Mouse (Mus musculus): ENCODE measurements at regions not wholly inside any gene's neighbourhood (a gene's known extent, or its start where the extent isn't known, plus 50 kb on each side); places are given as distances from the start of the nearest gene placed in this dataset.

DNA sequence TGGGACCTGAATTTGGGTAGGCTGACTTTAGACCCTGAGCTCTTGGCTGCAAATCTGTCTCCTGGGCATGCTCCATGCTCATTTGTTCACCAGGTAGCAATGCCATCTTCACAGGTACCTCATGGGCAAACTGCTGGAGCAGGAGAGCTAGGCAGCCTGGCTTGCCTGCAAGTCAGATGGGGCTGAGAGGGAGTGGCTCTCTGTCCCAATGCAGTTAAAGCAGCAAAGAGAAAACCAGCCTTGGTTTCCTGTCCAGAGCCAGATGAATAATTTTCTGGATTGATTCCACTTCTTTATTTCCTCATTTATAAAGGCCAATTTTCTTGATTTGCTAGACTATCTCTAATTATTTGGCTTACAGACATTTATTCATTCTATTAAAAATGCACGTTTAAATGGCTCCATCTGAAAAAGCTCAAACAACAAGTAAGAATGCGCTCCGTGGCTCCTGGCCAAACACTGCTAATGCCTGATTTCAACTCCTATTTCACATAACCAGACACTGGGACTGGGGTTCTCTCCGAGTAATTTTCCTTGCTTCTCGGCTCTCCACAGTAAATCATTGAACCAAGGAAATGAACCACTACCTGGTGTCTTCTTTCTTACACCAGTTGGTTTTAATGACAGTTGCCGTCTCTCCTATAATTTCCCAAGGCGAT lies 60.5 kb downstream of the Rsl24d1 start:
- DNase-seq (ENCODE audit: low spot score in 2 of 2) = no peak

DNA sequence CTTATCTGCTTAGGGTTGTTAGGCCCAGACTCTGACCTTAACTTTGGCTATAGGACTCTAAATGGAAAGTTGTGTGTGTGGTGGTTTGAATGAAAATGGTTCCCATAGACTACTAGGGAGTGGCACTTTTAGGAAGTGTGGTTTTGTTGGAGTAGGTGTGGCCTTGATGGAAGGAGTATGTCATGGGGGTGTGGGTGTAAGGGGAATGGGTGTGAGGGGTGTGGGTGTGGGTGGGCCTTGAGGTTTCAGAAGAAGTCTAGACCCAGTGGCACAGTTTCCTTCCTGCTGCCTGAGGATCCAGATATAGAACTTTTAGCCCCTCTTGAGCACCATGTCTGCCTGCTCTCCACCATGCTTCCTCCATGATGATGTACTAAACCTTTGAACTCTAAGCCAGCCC lies 63.4 kb downstream of the Rsl24d1 start:
- DNase-seq (ENCODE audit: low spot score in 2 of 2) = no peak

DNA sequence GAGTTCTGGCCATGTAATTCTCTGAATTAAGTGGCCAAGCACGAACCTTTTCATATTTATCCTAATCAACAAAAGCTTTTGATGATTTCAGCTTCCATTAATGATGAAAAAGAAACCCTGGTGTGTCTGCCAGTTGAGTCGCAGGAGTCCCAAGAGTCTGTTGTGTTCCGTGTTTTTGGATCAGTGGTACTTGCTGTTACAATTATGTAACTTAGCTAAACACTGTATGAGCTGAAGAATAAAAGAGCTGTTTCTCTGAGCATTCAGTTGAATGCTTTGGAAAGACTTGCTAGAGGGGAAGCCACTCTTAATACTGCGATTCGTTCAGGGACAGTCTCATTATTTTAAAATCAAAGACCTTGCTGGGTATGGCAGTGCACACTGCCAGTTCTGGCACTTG lies 70.1 kb downstream of the Rsl24d1 start:
- no peak for DNase-seq (ENCODE audit: low spot score in 2 of 2)

DNA sequence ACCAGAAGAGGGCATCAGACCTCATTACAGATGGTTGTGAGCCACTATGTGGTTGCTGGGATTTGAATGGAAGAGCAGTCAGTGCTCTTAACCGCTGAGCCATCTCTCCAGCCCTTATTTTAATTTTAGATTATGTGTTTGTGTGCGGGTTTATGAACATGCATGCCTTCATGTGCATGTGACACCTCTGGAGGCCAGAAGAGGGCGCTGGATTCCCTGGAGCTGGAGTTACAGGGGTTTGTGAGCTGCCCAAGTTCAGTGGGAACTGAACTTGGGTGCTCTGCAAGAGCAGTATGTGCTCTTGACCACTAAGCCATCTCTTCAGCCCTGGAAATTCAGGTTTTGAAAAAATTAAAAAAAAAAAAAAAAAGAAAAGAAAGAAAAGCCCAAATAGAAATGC lies 71.7 kb downstream of the Rsl24d1 start:
- DNase-seq (ENCODE audit: low spot score in 2 of 2) = no peak

DNA sequence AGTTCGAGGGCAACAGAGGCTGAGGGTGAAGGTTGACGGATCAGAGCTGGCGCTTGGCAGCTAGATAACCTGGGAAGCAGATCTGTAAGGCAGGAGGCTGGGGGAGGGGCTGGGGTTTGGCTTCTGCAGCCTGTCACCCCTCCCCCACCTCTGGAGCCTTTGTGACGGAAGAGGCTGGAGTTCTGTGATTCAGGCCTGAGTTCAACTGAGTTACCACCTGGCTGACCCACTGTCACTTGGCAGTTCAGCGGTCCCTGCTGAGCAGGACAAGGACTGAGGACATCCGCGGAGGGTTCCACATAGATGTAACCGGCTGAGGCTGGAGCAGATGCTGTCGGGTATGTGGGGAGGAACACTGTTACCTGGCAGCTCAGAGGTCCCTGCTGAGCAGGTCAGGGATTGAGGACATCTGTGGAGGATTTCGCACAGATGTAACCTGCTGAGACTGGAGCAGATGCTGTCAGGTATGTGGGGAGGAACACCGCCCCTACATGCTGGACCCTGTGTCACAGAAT lies 79.1 kb downstream of the Rsl24d1 start:
- DNase-seq (ENCODE audit: low spot score in 2 of 2) = no peak

DNA sequence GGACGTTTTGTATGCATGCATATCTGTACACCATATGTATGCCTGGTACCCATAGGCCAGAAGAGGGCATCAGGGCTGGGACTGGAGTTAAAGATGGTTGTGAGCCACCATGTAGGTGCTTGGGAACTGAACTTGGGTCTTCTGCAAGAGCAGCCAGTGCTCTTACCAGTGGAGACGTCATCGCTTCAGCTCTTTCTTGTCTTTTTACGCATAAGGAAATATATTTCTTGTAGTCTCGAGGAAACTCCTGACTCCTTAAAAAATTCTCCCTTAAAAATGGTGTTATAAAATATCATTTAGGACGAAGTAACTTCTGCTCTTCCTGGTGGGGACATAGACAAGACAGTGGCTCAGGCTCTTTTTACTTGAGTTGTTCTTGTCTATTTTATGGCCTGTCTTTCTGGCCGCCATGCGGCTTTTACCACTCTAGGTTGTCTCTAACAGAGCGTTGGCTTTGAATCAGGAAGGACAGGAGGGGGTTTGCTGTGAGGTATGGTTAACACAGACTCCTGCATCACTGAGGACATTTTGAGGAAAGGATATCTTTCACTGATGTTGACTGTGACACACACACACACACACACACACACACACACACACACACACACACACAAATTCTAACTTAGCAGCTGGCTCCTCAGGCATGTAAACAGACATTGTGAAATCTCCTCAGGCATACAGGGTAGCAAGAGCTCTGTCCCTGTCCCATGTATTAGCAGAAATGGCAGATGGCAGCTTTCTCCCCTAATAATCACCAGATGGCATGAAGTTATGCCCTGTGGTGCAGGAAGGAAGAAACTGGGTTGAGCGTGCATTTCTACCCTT lies 85.2 kb downstream of the Rsl24d1 start:
- no peak for DNase-seq (ENCODE audit: low spot score in 2 of 2)

DNA sequence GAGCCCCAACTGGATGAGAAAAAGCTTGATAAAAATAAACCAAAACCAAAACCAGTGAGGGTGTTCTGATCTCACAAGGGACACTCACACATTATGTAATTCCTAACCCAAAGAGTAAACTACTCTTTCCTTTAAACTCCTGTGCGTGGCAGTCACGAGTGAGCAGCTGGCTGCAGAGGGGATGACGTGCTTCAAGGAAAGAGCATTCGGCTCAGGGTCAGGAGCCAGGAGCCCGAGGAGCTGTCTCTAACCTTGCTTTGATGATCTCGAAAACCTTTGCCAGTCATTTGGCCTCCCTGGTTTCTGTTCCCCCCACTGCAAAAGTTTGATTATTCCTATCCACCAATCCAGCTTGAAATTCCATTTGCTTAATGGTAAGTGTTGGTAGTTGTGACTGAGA lies 109.9 kb downstream of the Rsl24d1 start:
- DNase-seq (ENCODE audit: low spot score in 2 of 2) = no peak

DNA sequence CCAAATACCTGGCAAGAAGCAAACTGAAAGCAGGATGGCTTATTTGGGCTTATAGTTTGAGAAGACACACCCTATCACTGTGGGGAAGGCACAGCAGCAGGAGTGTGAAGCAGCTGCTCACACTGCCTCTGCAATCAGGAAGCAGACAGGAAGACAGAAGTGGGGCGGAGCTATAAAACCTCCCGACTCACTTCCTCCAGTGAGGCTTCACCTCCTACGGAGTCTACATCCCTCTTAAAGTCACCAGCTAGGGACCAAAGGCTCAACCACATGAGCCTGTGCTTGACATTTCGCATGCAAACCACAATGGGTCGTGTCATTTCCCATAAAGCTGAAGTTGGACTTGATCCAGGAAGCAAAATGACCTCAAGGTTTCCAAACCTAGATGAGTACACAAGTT lies 127.0 kb downstream of the Rsl24d1 start:
- DNase-seq (ENCODE audit: low spot score in 2 of 2) = no peak

DNA sequence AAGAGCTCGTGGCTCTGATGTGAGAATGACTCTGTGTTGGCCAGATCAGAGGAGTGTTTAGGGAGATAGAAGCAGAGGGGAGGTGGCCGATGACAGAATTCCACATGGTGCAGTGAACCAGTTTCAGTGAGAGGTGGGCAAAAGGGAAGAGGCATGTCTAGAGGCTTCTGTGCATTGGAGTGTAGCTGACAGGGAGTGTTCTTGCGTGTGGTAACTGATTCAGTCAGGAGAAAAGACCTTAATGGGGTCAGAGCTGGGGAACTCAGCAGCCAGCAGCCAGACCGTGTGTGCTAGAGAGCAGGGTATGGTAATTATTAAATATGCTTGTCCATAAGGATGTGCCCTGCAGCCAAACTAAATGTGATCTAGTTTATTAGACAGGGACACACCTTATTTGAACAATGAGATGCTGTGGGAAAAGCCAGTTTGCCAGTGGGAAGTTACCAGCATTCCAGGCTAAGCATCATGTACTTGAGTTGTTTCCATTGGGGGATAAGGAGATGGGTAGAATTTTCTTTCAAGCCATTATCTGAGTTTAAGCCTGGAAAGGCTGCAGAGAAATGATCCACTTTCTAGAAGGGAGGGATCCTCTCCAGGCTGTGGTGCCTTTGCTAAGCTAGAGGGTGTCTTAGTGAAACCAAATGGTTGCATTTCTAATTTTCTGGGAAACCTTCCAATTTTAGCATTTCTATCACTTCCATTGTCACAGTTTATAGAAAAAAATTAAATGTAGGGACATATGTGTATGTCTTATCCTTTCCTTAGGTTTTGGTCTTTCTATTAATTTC lies 129.5 kb downstream of the Rsl24d1 start:
- DNase-seq (ENCODE audit: low spot score in 2 of 2) = no peak

DNA sequence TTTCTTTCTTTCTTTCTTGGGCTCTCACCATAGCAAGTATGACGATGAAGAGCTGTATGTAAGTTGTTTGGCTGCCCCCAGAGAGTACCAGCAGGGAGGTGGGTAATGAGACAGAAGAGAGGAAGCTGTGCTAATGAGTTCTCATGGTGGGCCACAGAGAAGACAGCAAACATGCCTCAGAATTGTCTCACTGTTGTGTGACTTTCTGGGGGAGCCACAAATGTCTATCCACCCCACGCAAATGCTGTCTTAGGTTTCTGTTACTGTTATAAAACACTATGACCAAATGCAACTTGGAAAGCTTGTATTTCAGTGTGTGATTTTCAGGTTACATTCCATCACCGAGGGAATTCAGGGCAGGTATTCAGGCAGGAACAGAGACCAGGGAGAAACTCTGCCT lies 131.0 kb downstream of the Rsl24d1 start:
- no peak for DNase-seq (ENCODE audit: low spot score in 2 of 2)

DNA sequence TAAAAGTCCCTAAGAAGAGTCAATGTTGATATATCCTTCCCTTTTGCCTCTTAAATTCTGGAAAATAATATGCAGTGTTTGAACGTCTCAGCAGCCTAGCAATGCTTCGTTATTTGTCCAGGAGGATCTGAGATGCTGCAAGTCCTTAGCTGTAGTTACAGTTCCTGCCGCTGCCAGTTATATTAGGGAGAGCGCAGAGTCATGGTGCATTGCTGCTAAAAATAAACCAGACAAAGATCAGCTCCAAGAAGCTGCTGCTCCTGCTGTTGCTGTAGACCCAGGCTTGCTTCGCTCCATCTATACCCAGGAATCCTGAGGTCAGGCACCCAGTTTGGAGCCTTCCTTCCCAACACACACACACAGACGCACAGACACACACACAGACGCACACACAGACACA lies 132.3 kb downstream of the Rsl24d1 start:
- no peak for DNase-seq (ENCODE audit: low spot score in 2 of 2)

DNA sequence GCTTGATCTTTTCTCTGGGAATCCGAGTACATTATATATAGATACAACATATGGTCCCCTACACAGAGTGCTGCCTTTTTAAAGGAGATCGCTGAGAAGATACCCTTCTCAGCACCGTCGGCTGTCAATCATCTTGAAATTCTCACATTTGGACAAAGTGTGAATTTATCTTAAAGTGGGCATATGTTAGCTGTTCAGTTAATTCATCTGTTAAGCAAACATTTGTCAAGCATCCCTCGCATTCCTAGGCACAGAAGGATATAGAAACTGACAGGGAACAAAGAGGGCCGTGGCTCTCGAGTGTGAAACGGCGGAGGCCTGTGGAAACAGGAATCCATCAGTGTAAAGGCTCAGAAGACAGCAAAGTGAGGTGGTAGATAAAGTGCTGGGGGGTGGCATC lies 144.9 kb downstream of the Rsl24d1 start:
- peak in 1 of 2 experiments; percentile 6 for DNase-seq (ENCODE audit: low spot score in 2 of 2)

DNA sequence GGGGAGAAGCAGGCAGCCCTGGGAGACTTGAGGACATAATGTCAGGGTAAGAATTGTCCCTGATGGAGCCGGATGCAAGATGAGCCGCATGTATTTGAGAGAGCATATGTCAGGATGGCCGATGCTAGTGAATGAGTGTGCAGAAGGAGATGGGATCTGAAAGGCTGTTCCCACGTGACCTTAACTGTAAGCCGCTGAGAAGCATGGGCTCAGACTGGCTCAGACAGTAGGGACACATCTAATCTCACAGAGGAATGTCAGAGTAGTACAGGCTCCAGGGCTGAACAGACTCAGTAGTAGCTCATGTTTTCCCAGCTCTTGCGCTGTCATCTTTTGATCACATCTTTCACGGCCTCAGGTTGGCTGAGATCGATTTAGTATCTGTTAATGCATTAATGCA lies 145.4 kb downstream of the Rsl24d1 start:
- DNase-seq (ENCODE audit: low spot score in 2 of 2) = no peak

DNA sequence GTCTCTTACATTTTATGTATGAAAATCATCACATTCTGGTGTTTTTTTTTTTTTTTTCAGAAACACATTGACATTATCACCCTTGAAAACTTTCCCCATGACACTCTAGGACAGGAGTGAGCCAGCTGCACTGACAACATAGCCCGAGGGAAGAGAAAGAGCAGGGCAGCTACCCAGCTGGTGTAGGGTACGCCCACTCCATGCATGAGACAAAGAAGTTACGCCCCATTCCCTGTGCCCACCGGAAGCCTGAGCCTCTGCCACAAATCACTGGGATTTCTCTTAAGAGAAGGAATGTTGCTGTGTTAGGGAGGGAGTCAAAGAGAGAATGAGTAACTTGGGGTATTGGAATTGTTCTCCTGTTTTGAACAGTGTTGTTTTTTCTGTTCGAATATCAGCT lies 149.5 kb downstream of the Rsl24d1 start:
- no peak for DNase-seq (ENCODE audit: low spot score in 2 of 2)

DNA sequence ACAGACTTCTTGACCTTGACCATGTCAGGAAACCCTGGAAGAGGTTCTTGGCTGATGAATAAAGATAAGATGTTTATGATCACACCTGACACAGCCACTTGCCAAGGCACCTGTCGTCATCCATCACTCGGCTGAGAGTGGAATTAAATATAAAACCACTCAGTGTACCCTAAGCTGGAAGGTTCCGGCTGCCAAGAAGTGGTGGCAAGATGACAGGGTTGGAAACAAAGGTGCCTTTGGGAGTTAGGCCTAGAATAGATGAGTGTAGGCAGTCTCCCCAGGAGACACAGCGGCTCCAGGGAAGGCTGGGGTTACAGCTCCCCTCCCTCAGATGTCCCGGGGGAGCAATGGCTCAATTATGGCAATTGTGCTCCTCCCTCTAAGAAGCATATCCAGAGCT lies 157.0 kb downstream of the Rsl24d1 start:
- no peak for DNase-seq (ENCODE audit: low spot score in 2 of 2)

DNA sequence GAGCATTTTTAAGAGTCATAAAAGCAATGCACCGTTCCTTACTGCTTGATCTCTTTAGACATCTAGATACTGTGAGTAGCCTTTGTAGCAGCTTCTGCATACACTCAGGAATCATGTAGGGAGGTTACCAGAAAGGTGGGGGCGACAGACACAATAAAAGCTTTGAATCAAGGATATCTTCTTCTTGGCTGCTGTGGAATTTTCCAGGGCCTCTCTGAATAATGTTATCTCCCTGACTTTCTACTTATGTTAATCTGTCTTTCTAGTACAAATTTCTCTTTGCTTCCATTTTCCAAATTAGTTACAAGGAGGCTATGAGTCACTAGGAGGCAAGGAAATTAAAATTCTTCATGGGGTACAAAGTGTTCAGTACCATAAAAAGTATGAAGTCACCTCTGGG lies 159.4 kb downstream of the Rsl24d1 start:
- DNase-seq (ENCODE audit: low spot score in 2 of 2) = peak in 1 of 2 experiments; percentile 63

DNA sequence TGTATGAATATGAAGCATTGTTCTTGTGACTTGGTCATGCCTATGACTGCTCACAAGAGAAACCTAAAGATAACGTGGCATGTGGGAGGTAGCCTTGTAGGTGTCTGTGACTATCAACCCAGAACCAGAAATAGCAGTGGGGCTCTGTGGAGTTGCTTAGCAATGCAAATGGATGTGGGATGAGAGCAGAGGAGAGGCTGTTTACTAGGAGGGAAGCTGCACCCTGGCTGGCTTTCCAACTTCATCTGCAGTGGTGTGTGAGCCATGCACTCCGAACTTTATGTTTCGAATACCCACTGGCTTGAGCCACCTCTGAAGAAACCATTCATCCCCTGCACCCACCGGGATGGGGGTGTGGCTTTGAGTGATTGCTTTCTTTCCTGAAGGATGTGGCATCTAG lies 160.5 kb downstream of the Rsl24d1 start:
- peak; percentile 58 to 87 for DNase-seq (ENCODE audit: low spot score in 2 of 2)

DNA sequence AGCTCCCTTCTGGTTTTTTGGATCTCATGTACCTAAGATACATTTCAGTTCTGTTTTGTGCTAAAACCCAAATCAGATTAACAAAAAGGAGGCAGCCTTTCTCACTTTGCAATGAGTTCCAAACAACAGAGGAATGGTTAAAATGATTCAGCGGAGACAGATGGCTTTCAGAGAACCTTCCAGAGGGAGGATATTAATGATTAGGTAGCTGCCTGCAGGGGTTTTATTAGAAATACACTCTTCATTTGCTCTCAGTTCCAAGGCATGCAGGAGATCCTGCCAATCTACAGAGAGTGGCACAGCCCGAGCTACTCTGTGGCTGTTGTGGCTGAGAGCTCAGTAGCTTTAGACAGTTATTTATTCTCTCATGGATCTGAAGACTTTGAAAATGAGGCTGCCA lies 162.4 kb downstream of the Rsl24d1 start:
- DNase-seq (ENCODE audit: low spot score in 2 of 2) = no peak

DNA sequence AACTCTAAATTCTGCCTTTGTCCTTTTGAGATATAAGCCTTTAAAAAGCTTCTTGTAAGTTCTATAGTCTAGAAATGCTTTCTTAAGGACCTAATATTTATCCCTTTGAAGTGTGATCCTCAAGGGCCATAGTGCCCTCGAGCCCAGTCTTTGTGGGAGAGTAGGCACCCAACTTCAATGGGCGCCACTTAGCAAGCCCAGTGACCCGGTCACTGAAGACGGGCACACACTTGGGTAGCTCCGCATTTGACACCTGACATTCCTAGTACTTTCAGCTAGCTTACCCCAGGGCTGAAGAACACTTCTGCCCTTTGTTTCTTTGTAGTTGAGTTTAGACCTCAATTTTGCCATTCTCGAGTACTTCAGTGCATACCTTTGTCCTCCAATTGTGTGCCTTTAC lies 182.1 kb downstream of the Rsl24d1 start:
- no peak for DNase-seq (ENCODE audit: low spot score in 2 of 2)

DNA sequence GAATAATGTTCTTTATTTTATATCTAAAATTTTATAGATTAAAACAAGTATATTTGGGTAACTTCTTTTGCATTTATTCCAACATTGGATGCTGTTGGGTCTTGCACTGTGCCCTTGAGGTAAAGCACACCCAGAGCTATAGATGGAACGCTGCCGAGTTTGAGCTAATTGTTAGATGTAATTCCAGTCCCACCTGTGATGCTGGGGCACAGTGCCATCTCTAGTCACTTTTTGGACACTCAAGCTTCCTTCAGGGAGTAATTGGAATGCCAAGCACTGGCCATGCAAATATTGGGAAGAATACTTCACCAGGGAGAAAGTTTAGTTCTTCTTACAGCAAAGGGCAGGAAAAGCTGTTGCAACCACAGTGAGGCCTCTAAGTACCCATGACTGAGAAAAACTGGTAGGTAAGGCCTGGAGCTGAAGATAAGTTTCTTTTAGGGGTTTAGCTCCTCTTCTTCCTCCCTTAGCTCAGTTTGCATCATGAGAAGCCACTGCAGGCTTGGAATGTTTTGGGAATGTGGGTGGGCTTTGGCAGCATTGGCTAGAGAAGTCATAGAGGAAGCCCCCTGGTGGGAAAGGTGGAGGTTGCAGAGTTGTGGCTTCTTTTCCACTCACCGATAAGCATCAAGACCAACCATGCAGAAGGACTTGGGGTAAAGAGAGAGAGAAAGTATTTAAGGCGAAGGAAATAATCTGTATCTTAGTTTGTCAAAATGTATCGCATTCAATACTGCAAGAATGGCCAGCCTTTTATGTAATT lies 189.1 kb downstream of the Rsl24d1 start:
- DNase-seq (ENCODE audit: low spot score in 2 of 2) = no peak

DNA sequence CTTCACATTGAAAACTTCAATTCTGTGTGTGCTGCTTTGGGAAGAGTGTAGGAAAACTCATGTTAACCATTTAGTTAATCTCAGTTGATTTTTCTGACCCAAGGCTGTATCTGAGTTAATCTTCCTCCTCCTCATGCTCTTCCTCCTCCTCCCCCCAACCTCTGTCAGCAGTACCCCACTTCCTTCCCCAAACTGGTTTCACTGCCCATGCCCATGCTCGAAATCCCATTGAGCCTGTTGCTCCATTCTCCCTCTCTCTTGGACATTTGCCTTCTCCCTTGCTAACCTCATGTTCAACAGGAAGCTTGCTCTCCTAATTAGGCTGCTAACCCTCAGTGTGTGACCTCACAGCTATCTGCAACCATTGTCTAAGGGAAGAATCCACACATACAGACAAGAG lies 203.8 kb downstream of the Rsl24d1 start:
- no peak for DNase-seq (ENCODE audit: low spot score in 2 of 2)

All from right cerebral cortex, postnatal 36 days (tissue).